Mouse (Mus musculus) kidney, adult 2 months (tissue): ENCODE results near the gene Inka2.

Source experiments
- CTCF ChIP-seq: fragments of 200-500 bp; conservative IDR thresholded peaks from 2 replicates; pipeline ENCODE4 v1.5.1; 2011; ENCODE audit warnings: low read depth, mild to moderate bottlenecking, control low read depth, low read length, moderate library complexity, mixed read lengths; ENCODE audit not compliant: insufficient read depth, insufficient read length
- POLR2A ChIP-seq: fragments of 200-500 bp; IDR thresholded peaks from one replicate; pipeline ENCODE4 v1.6.1; 2011; ENCODE audit warnings: low read depth, low read length, control low read depth

GRCm38 (mm10) chr3:105750810-105751209, 46.4 kb downstream of the Inka2 start:
- TF ChIP-seq CTCF (no peak), POLR2A (no peak)
